Mouse (Mus musculus) megakaryocyte, embryonic 14.5 days (primary cell): ENCODE measurements around the gene E130309D02Rik.

Source experiments
- FLI1 ChIP-seq: IDR thresholded peaks from 2 replicates; pipeline ENCODE4 v1.6.1; 2012; ENCODE audit warnings: low read length, inconsistent platforms, mixed read lengths
- GATA1 ChIP-seq: IDR thresholded peaks from 3 replicates; pipeline ENCODE4 v1.6.1; 2012; ENCODE audit warnings: mixed read lengths, low read length, inconsistent platforms, borderline replicate concordance

GRCm38 (mm10) chr5:143304251-143304650, 10.9 kb downstream of the E130309D02Rik start:
- TF ChIP-seq GATA1 (no peak), FLI1 (no peak)
